17 mouse cellular contexts compared by ENCODE assay signal in the genomic region with DNA sequence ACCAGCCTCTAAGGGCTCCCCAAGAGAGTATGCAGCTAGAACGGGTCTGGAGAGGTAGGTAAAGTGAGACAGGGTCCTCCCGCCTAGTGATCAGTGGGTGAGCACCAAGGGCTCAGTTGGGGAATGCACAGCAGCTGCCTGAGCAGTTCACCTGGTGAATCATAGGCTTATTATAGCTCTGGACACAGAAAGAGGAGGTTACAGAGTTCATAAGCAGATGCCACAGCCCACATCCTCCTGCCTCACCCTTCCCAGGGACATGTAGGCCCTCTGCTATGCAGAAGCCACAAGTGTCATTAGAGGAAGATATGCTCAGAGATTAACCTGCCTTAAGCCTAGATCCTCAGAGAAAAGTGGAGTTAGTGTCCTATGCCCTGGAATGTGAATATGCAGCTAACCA. TPM values are rescaled to one million over a fixed set of nuclear protein-coding genes. Genes with fewer than 3 reads are reported as not detected.
A peak's percentile ranks its signal among the peaks of the same experiment; 100 is the strongest.
DNase-seq lines count a peak whose midpoint lies in the region; ATAC-seq and TF ChIP-seq lines count a peak whose summit lies in the region.
"Had no signal": no experiment of that assay in that cellular context is flagged by ENCODE, and none has a peak within 500 bp of the region (broad histone marks: within the 10 kb centered on the region; RNA-seq: fewer than 3 reads in every experiment).

No protein-coding gene starts in this region.

- H3K27ac ChIP-seq in midbrain, embryonic 11.5 days (ENCODE audit: low read depth, low read length), result peak overlapping the region; percentile 5; the same call in 1 of the 2 replicates
- no peak overlapping the region for H3K27ac ChIP-seq in midbrain, postnatal 0 days (ENCODE audit: low read depth, low read length)
- H3K27ac ChIP-seq in hindbrain, embryonic 13.5 days, result peak overlapping the region; percentile 95; the same call in 1 of the 2 replicates
- H3K27ac ChIP-seq in stomach, postnatal 0 days (replicated peaks), result peak overlapping the region; percentile 53; the same call in 1 of the 2 replicates

- no peak overlapping the region for H3K4me2 ChIP-seq in midbrain, embryonic 11.5 days
- H3K4me2 ChIP-seq in midbrain, postnatal 0 days (ENCODE audit: low read depth, low read length, poor library complexity, severe bottlenecking), result no peak overlapping the region
- H3K4me2 ChIP-seq in hindbrain, embryonic 13.5 days, result no peak overlapping the region
- no peak overlapping the region for H3K4me2 ChIP-seq in stomach, postnatal 0 days (replicated peaks; ENCODE audit: low read depth)
- H3K4me2 ChIP-seq: embryonic facial prominence, embryonic 15.5 days; kidney, embryonic 15.5 days had no signal

- no peak for TF ChIP-seq CTCF in midbrain, postnatal 0 days (IDR thresholded peaks at IDR 0.05)
- no peak for TF ChIP-seq CTCF in stomach, postnatal 0 days (IDR thresholded peaks at IDR 0.05; ENCODE audit: low read depth)

- no peaks in the 10 kb centered on the region for H3K36me3 ChIP-seq in midbrain, embryonic 11.5 days (ENCODE audit: control insufficient read depth, insufficient read depth, low read length)
- H3K36me3 ChIP-seq in midbrain, postnatal 0 days (ENCODE audit: insufficient read depth, low read length), result no peaks in the 10 kb centered on the region
- H3K36me3 ChIP-seq in hindbrain, embryonic 13.5 days, result no peaks in the 10 kb centered on the region
- H3K36me3 ChIP-seq in stomach, postnatal 0 days (ENCODE audit: control insufficient read depth, insufficient read depth, low read length), result no peaks in the 10 kb centered on the region
- H3K36me3 ChIP-seq: embryonic facial prominence, embryonic 15.5 days; kidney, embryonic 15.5 days had no signal

- H3K9me3 ChIP-seq in midbrain, embryonic 11.5 days (ENCODE audit: control insufficient read depth, low read length), result no peaks in the 10 kb centered on the region
- no peaks in the 10 kb centered on the region for H3K9me3 ChIP-seq in midbrain, postnatal 0 days (ENCODE audit: low read length)
- H3K9me3 ChIP-seq in hindbrain, embryonic 13.5 days, result no peaks in the 10 kb centered on the region
- H3K9me3 ChIP-seq in stomach, postnatal 0 days (ENCODE audit: control insufficient read depth, low read length), result no peaks in the 10 kb centered on the region
- H3K9me3 ChIP-seq: embryonic facial prominence, embryonic 15.5 days; kidney, embryonic 15.5 days had no signal

- H3K27me3 ChIP-seq in midbrain, embryonic 11.5 days (ENCODE audit: control insufficient read depth, insufficient read depth, low read length), result no peaks in the 10 kb centered on the region
- no peaks in the 10 kb centered on the region for H3K27me3 ChIP-seq in midbrain, postnatal 0 days (ENCODE audit: insufficient read depth, low read length)
- no peaks in the 10 kb centered on the region for H3K27me3 ChIP-seq in hindbrain, embryonic 13.5 days
- no peaks in the 10 kb centered on the region for H3K27me3 ChIP-seq in stomach, postnatal 0 days (ENCODE audit: control insufficient read depth, insufficient read depth, low read length)
- H3K27me3 ChIP-seq: embryonic facial prominence, embryonic 15.5 days; kidney, embryonic 15.5 days had no signal

- DNase-seq in cerebellum, adult 9-10 months, result peak; percentile 34
- no peak for DNase-seq in cerebellum, adult 11 months
- DNase-seq in midbrain, embryonic 11.5 days (ENCODE audit: low spot score, missing footprints), result no peak
- DNase-seq in midbrain, postnatal 0 days (ENCODE audit: low spot score), result no peak
- DNase-seq in stomach, postnatal 0 days (ENCODE audit: low spot score), result no peak
- no peak for DNase-seq in adrenal gland, postnatal 4 days (ENCODE audit: low spot score in 2 of 2)
- no peak for DNase-seq in thymus, adult 18-20 months
- DNase-seq: B cell, adult 2 months; cerebellum, postnatal 25 days; gastrocnemius, postnatal 10 days; layer of hippocampus, postnatal 36 days; liver; right cerebral cortex, adult 18-20 months had no signal

- no peak for ATAC-seq in midbrain, embryonic 11.5 days (ENCODE audit: low FRiP score)
- ATAC-seq in midbrain, postnatal 0 days (ENCODE audit: low FRiP score), result no peak
- no peak for ATAC-seq in hindbrain, embryonic 13.5 days (ENCODE audit: low FRiP score)
- no peak for ATAC-seq in stomach, postnatal 0 days (ENCODE audit: low FRiP score, low TSS enrichment)
- ATAC-seq: lung, postnatal 0 days had no signal

- H3K9ac ChIP-seq in midbrain, embryonic 11.5 days (ENCODE audit: low read length), result no peak overlapping the region; the same call in 1 of the 2 replicates
- no peak overlapping the region for H3K9ac ChIP-seq in midbrain, postnatal 0 days (replicated peaks; ENCODE audit: low read length, poor library complexity, severe bottlenecking)
- H3K9ac ChIP-seq in hindbrain, embryonic 13.5 days, result no peak overlapping the region
- no peak overlapping the region for H3K9ac ChIP-seq in stomach, postnatal 0 days (ENCODE audit: low read length)
- H3K9ac ChIP-seq: embryonic facial prominence, embryonic 15.5 days; kidney, embryonic 15.5 days had no signal

- 71% methylated on average over 2 of the region's 2 CpGs for WGBS in midbrain, embryonic 11.5 days
- WGBS in midbrain, postnatal 0 days, result 77% methylated on average over 2 of the region's 2 CpGs
- WGBS in hindbrain, embryonic 13.5 days, result 71% methylated on average over 2 of the region's 2 CpGs
- WGBS in stomach, postnatal 0 days, result 83% methylated on average over 2 of the region's 2 CpGs

- no peak for TF ChIP-seq EP300 in stomach, postnatal 0 days (optimal IDR thresholded peaks at IDR 0.05)

- H3K4me3 ChIP-seq in midbrain, embryonic 11.5 days (ENCODE audit: low read depth, low read length), result no peak overlapping the region
- no peak overlapping the region for H3K4me3 ChIP-seq in midbrain, postnatal 0 days (ENCODE audit: low read depth, low read length)
- H3K4me3 ChIP-seq in hindbrain, embryonic 13.5 days, result no peak overlapping the region
- no peak overlapping the region for H3K4me3 ChIP-seq in stomach, postnatal 0 days (ENCODE audit: low read depth, low read length)
- H3K4me3 ChIP-seq: embryonic facial prominence, embryonic 15.5 days; kidney, embryonic 15.5 days had no signal

- H3K4me1 ChIP-seq in midbrain, embryonic 11.5 days (ENCODE audit: control insufficient read depth, insufficient read depth, low read length), result peaks cover 34% of the 10 kb centered on the region
- H3K4me1 ChIP-seq in midbrain, postnatal 0 days (ENCODE audit: insufficient read depth, low read length), result peaks cover 5% of the 10 kb centered on the region
- H3K4me1 ChIP-seq in hindbrain, embryonic 13.5 days (replicated peaks), result peaks cover 35% of the 10 kb centered on the region
- no peaks in the 10 kb centered on the region; the same call in 1 of the 2 replicates for H3K4me1 ChIP-seq in stomach, postnatal 0 days (replicated peaks; ENCODE audit: control insufficient read depth, insufficient read depth)

RNA-seq across cellular contexts. Expression of gene Srgap3, which starts 1.4 kb away (rescaled TPM):
- polyA plus RNA-seq in midbrain, embryonic 11.5 days (2014; fragmentation: Nextera tagmentation; extraction: Ambion mirVana), result 48.9 and 54.9 TPM in 2 replicates
- total RNA-seq in midbrain, postnatal 0 days (2014; rRNA removed), result 58.6 and 77.6 TPM in 2 replicates
- 20.9 and 29.8 TPM in 2 replicates for polyA plus RNA-seq in midbrain, postnatal 0 days (2015; fragmentation: Nextera tagmentation; extraction: Ambion mirVana)
- 37.5 and 42.3 TPM in 2 replicates for polyA plus RNA-seq in hindbrain, embryonic 13.5 days (2015; fragmentation: Nextera tagmentation; extraction: Ambion mirVana)
- polyA plus RNA-seq in stomach, postnatal 0 days (2015; fragmentation: Nextera tagmentation; extraction: Ambion mirVana), result 1.5 and 1.6 TPM in 2 replicates
- total RNA-seq in adrenal gland, postnatal 4 days (2021), result 10 to 100 TPM; 25.8 to 27.8 TPM
